Mouse (Mus musculus) forebrain, embryonic 11.5 days (tissue): ENCODE results near the gene Ifit1. TPM values are rescaled to one million over a fixed set of nuclear protein-coding genes. Genes with fewer than 3 reads are reported as not detected.
"Not testable (repeated sequence)": the region's sequence is repeated elsewhere in the genome, so short reads cannot be mapped to it uniquely, and the experiment has no call there.

Experiments
- ATAC-seq: fragments of 200-750 bp; cut with Nextera tagmentation; replicated peaks from 2 replicates; pipeline ENCODE4 v1.8.0; 2017; ENCODE audit warnings: moderate TSS enrichment; ENCODE audit not compliant: low FRiP score
- DNase-seq: peaks from one replicate; pipeline ENCODE4 v3.0.0-alpha.2; 2017; ENCODE audit warnings: low spot score
- H3K27ac ChIP-seq: fragments of 300-500 bp; sonication (generic); 2 replicates; pipeline ENCODE4 v1.5.1; 2014; ENCODE audit warnings: low read depth, low read length
- H3K27me3 ChIP-seq: fragments of 300-500 bp; sonication (generic); 2 replicates; pipeline ENCODE4 v1.6.1; 2014; ENCODE audit warnings: mild to moderate bottlenecking, low read length, mixed read lengths; ENCODE audit not compliant: control insufficient read depth, insufficient read depth
- H3K36me3 ChIP-seq: fragments of 300-500 bp; sonication (generic); 2 replicates; pipeline ENCODE4 v1.6.1; 2014; ENCODE audit warnings: mild to moderate bottlenecking, low read length, moderate library complexity, mixed read lengths; ENCODE audit not compliant: control insufficient read depth, insufficient read depth
- H3K4me1 ChIP-seq: fragments of 300-500 bp; sonication (generic); replicated peaks from 2 replicates; pipeline ENCODE4 v1.6.1; 2014; ENCODE audit warnings: low read length, mixed read lengths; ENCODE audit not compliant: control insufficient read depth, insufficient read depth
- H3K4me2 ChIP-seq: fragments of 300-500 bp; sonication (generic); 2 replicates; pipeline ENCODE4 v1.6.1; 2014; ENCODE audit warnings: low read depth, mild to moderate bottlenecking, low read length, moderate library complexity, mixed read lengths; ENCODE audit not compliant: severe bottlenecking
- H3K4me3 ChIP-seq: fragments of 300-500 bp; sonication (generic); 2 replicates; pipeline ENCODE4 v1.5.1; 2014; ENCODE audit warnings: low read depth, low read length
- H3K9ac ChIP-seq: fragments of 300-500 bp; sonication (generic); 2 replicates; pipeline ENCODE4 v1.6.1; 2014; ENCODE audit warnings: low read length
- H3K9me3 ChIP-seq: fragments of 300-500 bp; sonication (generic); 2 replicates; pipeline ENCODE4 v1.6.1; 2016; ENCODE audit warnings: low read length, mixed read lengths; ENCODE audit not compliant: control insufficient read depth
- WGBS: fragments of 180-500 bp; shearing (Covaris S2); extraction: QIAGEN DNeasy Blood & Tissue Kit; methylation state at CpG from one replicate; pipeline ENCODE4 v1.1.7; 2014; 5-methylcytosine and 5-hydroxymethylcytosine counted together
- polyA plus RNA-seq: library from polyadenylated mRNA; unstranded; fragments of >200 nt; fragmentation: Nextera tagmentation; extraction: Ambion mirVana; gene quantifications from 2 replicates; pipeline ENCODE4 v1.2.1, GENCODE M21; 2014

The Ifit1 gene
- polyA plus RNA-seq, 1 experiment from 2014 or later: 0.20 TPM

DNA sequence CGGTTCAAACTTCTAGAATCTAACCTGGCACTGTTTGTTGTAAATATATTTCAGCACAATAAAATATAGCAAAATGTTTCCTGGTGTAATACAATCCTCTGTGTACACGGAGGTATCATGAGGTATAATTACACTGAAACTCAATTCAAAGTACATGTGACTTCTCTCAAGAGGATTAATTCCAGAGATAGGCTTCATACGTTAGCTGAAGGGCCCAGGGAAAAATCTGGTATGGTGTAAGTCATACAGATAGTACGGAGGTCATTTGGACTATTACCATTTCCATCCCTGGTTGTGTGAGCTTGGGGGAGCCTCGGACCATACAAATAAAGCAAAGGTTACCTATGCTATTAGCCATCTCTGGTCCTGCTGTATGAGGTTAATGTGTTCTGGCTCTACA lies 1.9 kb downstream of the Ifit1 start:
- DNase-seq (no peak), ATAC-seq (no peak)
- Histone ChIP-seq H3K4me3 (no peak overlapping the region), H3K9ac (no peak overlapping the region), H3K4me1 (no peaks in the 10 kb centered on the region), H3K4me2 (no peak overlapping the region), H3K9me3 (no peaks in the 10 kb centered on the region), H3K27ac (no peak overlapping the region), H3K27me3 (no peaks in the 10 kb centered on the region), H3K36me3 (no peaks in the 10 kb centered on the region)
- WGBS: 80% methylated on average over 5 of the region's 5 CpGs

DNA sequence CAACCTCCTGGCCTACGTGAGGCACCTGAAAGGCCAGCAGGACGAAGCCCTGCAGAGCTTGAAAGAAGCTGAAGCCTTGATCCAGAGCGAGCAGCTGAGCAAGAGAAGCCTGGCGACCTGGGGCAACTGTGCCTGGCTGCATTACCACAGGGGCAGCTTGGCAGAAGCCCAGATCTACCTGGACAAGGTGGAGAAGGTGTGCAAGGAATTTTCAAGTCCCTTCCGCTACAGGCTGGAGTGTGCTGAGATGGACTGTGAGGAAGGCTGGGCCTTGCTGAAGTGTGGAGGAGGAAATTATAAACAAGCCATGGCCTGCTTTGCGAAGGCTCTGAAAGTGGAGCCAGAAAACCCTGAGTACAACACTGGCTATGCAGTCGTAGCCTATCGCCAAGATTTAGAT lies 7.0 kb downstream of the Ifit1 start:
- DNase-seq, H3K4me3 ChIP-seq, H3K36me3 ChIP-seq, H3K4me2 ChIP-seq, H3K9me3 ChIP-seq, H3K27ac ChIP-seq, ATAC-seq, H3K9ac ChIP-seq, H3K27me3 ChIP-seq, H3K4me1 ChIP-seq: not testable (repeated sequence)
- WGBS: 91% methylated on average over 6 of the region's 8 CpGs

DNA sequence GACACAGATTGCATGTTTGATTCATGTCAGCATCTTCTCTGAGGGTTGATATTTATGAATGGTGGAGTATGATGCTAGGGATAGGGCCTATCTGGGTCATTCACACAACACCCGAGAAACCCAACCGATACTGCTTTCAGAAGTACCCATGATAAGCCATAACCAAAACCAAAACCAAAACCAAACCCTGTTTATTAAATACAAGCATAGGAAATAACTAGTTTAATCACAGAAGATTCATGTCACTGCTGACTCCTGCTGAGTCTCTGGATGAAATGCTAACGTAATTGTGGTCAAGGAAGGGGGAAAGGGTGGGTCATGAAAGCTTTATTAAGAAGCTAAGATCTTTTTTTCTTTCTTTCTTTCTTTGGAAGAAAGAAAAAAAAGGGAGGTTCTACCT lies 9.6 kb downstream of the Ifit1 start:
- H3K9me3 ChIP-seq: no peaks in the 10 kb centered on the region
- H3K36me3 ChIP-seq: no peaks in the 10 kb centered on the region
- ATAC-seq (no peak), DNase-seq (no peak)
- no peak overlapping the region for H3K4me2 ChIP-seq
- H3K4me1 ChIP-seq: no peaks in the 10 kb centered on the region
- WGBS: 93% methylated on average over 3 of the region's 3 CpGs
- H3K27ac ChIP-seq: no peak overlapping the region
- no peak overlapping the region for H3K9ac ChIP-seq
- no peaks in the 10 kb centered on the region for H3K27me3 ChIP-seq
- no peak overlapping the region for H3K4me3 ChIP-seq

DNA sequence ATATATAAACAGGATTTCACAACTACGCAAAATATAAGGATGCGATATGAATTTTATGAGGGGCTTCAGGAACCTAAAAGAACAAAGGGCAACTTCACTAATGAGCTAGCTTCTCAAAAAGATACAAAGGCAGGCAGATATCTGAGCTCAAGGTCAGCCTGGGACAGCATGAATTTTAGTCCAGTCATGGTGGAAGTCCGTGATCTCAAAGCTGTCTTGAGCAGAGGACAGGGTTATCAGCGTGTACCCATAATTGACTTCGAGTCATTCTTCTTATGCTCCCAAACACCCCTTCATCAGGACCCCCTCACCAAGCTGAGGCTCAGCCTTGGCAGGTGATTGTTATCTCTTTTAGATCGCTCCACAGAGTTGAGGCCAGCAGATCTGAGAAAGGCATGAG lies 10.3 kb downstream of the Ifit1 start:
- Histone ChIP-seq H3K36me3 (no peaks in the 10 kb centered on the region), H3K4me2 (no peak overlapping the region), H3K4me3 (no peak overlapping the region), H3K4me1 (no peaks in the 10 kb centered on the region), H3K9ac (no peak overlapping the region), H3K9me3 (no peaks in the 10 kb centered on the region), H3K27ac (no peak overlapping the region), H3K27me3 (no peaks in the 10 kb centered on the region)
- WGBS: 86% methylated on average over 6 of the region's 6 CpGs
- DNase-seq (no peak), ATAC-seq (no peak)

DNA sequence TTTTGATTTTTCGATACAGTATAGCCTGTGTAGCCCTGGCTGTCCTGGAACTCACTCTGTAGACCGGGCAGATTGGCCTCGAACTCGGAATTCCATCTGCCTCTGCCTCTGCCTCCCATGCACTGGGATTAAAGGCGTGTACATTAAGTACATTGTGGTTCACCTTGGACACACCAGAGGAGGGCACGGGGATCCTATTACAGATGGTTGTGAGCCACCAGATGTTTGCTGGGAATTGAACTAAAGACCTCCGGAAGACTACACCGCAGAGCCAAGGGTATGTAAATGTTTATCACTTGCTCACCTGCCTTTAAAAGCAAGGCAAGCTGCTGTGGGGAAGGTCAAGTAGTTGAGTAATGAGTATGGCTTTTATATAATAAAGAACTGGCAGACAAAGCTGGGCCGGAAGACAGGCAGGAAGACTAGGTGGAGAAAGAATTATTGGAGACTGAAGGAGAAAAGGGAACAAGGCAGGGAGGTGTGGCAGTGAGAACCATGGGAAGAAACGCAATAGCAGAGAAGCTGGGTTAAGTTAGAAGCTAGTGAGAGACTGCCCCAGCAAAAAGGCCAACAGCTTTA lies 14.6 kb downstream of the Ifit1 start:
- ATAC-seq (no peak), DNase-seq (no peak)
- Histone ChIP-seq H3K36me3 (no peaks in the 10 kb centered on the region), H3K4me3 (no peak overlapping the region), H3K9me3 (no peaks in the 10 kb centered on the region), H3K4me1 (no peaks in the 10 kb centered on the region), H3K27me3 (no peaks in the 10 kb centered on the region), H3K4me2 (no peak overlapping the region), H3K27ac (no peak overlapping the region), H3K9ac (no peak overlapping the region)
- 86% methylated on average over 10 of the region's 10 CpGs for WGBS

DNA sequence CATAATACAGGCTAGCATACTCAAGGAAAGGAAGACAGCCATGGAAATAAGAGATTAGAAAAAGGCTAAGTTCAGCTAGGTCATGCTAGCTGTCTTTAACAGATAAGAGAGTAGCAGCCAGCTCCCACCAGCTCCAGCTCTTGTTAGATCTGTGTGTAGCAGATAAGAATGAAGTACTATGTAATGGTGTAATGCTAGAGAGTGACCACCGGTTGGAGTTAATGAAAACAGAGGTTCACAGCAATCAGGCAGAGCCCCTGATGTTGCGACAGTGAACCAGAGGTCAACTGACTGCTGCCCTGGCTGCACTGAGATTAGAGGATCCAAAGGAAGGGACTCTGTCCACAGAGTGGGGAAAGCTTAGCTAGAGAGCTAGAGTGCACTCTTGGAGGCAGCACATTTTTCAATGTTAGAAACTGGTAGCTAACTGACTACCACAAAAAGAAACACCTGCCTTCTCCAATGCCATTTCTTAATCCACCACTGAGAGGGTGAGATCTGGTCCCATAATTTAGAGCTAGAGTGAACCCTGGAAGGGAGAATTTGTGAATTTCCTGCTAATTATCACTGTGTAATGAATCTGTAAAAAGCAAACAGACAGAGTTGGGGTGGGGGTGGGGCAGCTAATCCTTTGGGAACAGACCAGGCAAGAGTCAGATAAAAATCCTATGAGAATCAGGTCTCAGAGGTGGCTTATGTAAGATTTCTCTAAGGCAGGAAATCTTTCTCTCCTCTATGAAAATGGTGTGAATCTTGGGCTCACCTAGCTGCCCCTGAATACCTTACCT lies 16.0 kb downstream of the Ifit1 start:
- Histone ChIP-seq H3K4me1 (no peaks in the 10 kb centered on the region), H3K9ac (no peak overlapping the region), H3K27ac (no peak overlapping the region), H3K9me3 (no peaks in the 10 kb centered on the region), H3K27me3 (no peaks in the 10 kb centered on the region), H3K4me2 (no peak overlapping the region), H3K4me3 (no peak overlapping the region), H3K36me3 (no peaks in the 10 kb centered on the region)
- 0 out of 2 replicates have a peak, but pooled peaks have one; percentile 30 for ATAC-seq
- 29% methylated on average over 2 of the region's 2 CpGs for WGBS
- no peak for DNase-seq

DNA sequence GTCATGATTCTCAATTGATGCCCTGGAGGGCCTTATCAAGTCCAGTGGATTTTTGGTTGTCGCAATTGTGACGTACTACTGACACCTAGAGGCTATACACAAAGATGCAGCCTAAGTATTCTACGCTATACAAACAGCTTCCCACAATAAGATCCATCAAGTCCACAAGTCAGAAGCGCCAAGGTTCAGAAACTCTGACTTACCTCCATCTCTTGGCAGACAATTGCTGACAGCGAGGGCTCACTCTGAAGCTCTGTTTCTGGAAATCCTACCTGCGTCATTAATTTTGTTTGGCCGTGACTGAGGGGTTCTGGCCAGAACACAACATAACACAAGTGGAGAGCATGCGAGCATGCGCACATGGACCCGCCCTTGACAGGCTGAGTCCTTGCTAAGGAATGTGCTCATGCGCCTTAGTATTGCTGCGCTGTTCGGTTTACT lies 21.4 kb downstream of the Ifit1 start:
- peak overlapping the region; percentile 23 for H3K4me3 ChIP-seq
- no peak overlapping the region for H3K27ac ChIP-seq
- no peaks in the 10 kb centered on the region for H3K36me3 ChIP-seq
- peak overlapping the region; percentile 49 for H3K4me2 ChIP-seq
- WGBS: 20% methylated on average over 13 of the region's 13 CpGs
- H3K9ac ChIP-seq: no peak overlapping the region
- ATAC-seq (peak; percentile 91), DNase-seq (peak; percentile 78)
- H3K4me1 ChIP-seq: no peaks in the 10 kb centered on the region
- no peaks in the 10 kb centered on the region for H3K9me3 ChIP-seq
- H3K27me3 ChIP-seq: no peaks in the 10 kb centered on the region

DNA sequence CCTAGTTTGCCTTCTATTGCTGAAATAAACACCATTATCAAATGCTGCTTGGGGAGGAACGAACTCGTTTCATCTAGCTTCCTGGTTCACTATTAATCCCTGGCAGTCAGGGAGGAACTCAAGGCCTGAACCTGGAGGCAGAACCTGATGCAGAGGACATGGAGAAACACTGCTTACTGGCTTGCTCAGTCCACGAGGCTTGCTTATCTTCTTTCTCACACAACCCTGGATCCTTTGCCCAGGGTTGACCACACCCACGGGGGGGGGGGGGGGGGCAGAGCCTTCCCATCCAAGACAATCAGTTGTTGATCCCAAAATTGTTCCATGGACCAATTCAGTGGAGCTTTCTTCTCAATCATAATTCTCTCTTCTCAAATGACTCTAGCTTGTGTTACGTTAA lies 22.1 kb downstream of the Ifit1 start:
- H3K4me1 ChIP-seq: no peaks in the 10 kb centered on the region
- WGBS: 58% methylated on average over 5 of the region's 5 CpGs
- no peak overlapping the region for H3K9ac ChIP-seq
- H3K9me3 ChIP-seq: no peaks in the 10 kb centered on the region
- H3K4me3 ChIP-seq: no peak overlapping the region
- no peak overlapping the region for H3K27ac ChIP-seq
- no peak overlapping the region for H3K4me2 ChIP-seq
- no peaks in the 10 kb centered on the region for H3K27me3 ChIP-seq
- ATAC-seq (no peak), DNase-seq (no peak)
- no peaks in the 10 kb centered on the region for H3K36me3 ChIP-seq

DNA sequence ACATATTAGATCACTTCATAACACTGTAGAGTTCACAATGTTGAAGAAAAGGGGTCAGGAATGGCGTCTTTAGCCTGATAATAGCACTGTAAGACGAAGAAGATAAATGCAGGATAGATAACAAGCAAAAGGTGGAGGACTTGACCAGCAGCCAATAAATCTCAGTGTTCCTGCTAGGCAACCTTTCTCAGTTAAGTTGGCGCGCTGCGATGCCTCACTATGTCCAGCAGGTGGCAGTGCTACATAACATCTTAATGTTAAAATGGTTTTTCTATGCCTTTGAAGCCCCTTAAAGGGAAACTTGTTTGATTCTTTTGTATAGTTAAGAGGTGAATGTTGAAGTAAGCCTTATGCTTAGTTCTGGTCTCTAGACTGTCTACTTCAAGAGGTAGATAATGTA lies 25.5 kb downstream of the Ifit1 start:
- ATAC-seq: no peak; the same call in 1 of the 2 replicates

More for the DNA sequence above, 25.5 kb downstream of the Ifit1 start:
- Histone ChIP-seq H3K9ac (no peak overlapping the region), H3K9me3 (no peaks in the 10 kb centered on the region), H3K27ac (no peak overlapping the region), H3K27me3 (no peaks in the 10 kb centered on the region), H3K4me2 (no peak overlapping the region), H3K4me1 (no peaks in the 10 kb centered on the region), H3K4me3 (no peak overlapping the region), H3K36me3 (no peaks in the 10 kb centered on the region)
- WGBS: under 1% methylated on average over 5 of the region's 5 CpGs
- DNase-seq: peak; percentile 82
